Mouse (Mus musculus) liver, embryonic 13.5 days (tissue): Measurements from ENCODE around the gene Hils1. TPM values are rescaled to one million over a fixed set of nuclear protein-coding genes. Genes with fewer than 3 reads are reported as not detected.
A peak's percentile ranks its signal among the peaks of the same experiment; 100 is the strongest.
"Not testable (repeated sequence)": the region's sequence is repeated elsewhere in the genome, so short reads cannot be mapped to it uniquely, and the experiment has no call there.

Experiments
- ATAC-seq: fragments of 200-750 bp; cut with Nextera tagmentation; 2 replicates; pipeline ENCODE4 v1.8.0; 2017; ENCODE audit warnings: low read depth, mild to moderate bottlenecking, moderate number of reproducible peaks, moderate library complexity
- DNase-seq: peaks from one replicate; pipeline ENCODE4 v3.0.0; 2022
- H3K27ac ChIP-seq: fragments of 300-500 bp; sonication (generic); 2 replicates; pipeline ENCODE4 v1.5.1; 2015; ENCODE audit warnings: moderate library complexity, mild to moderate bottlenecking, inconsistent platforms
- H3K27me3 ChIP-seq: fragments of 300-500 bp; sonication (generic); 2 replicates; pipeline ENCODE4 v1.6.1; 2015; ENCODE audit warnings: mild to moderate bottlenecking, inconsistent platforms
- H3K36me3 ChIP-seq: fragments of 300-500 bp; sonication (generic); 2 replicates; pipeline ENCODE4 v1.6.1; 2015; ENCODE audit warnings: mild to moderate bottlenecking, inconsistent platforms
- H3K4me1 ChIP-seq: fragments of 300-500 bp; sonication (generic); replicated peaks from 2 replicates; pipeline ENCODE4 v1.6.1; 2015; ENCODE audit warnings: inconsistent platforms
- H3K4me2 ChIP-seq: fragments of 300-500 bp; sonication (generic); 2 replicates; pipeline ENCODE4 v1.6.1; 2015; ENCODE audit warnings: inconsistent platforms, mild to moderate bottlenecking, moderate library complexity
- H3K4me3 ChIP-seq: fragments of 300-500 bp; sonication (generic); replicated peaks from 2 replicates; pipeline ENCODE4 v1.5.1; 2015; ENCODE audit warnings: mild to moderate bottlenecking, inconsistent platforms
- H3K9ac ChIP-seq: fragments of 300-500 bp; sonication (generic); 2 replicates; pipeline ENCODE4 v1.6.1; 2015; ENCODE audit warnings: mild to moderate bottlenecking, inconsistent platforms
- H3K9me3 ChIP-seq: fragments of 300-500 bp; sonication (generic); replicated peaks from 2 replicates; pipeline ENCODE4 v1.6.1; 2016; ENCODE audit warnings: inconsistent platforms
- WGBS: fragments of 180-500 bp; shearing (Covaris S2); methylation state at CpG from one replicate; pipeline ENCODE4 v1.1.7; 2015; ENCODE audit not compliant: insufficient replicate concordance; 5-methylcytosine and 5-hydroxymethylcytosine counted together
- polyA plus RNA-seq: library from polyadenylated mRNA; unstranded; fragments of >200 nt; fragmentation: Nextera tagmentation; extraction: Ambion mirVana; gene quantifications from 2 replicates; pipeline ENCODE4 v1.2.1, GENCODE M21; 2015

Hils1 gene
- polyA plus RNA-seq, 1 experiment from 2014 or later: not detected

- Histone ChIP-seq H3K4me3 (peak overlapping the region; percentile 56), H3K36me3 (peaks cover 38% of the 10 kb centered on the region), H3K9me3 (no peaks in the 10 kb centered on the region), H3K4me2 (peak overlapping the region; percentile 75), H3K27ac (peak overlapping the region; percentile 100), H3K27me3 (peaks cover 3% of the 10 kb centered on the region; the same call in 1 of the 2 replicates), H3K4me1 (peaks cover 83% of the 10 kb centered on the region), H3K9ac (peak overlapping the region; percentile 70)
- WGBS: 2% methylated on average over 27 of the region's 27 CpGs
- ATAC-seq: peak; percentile 50
- peak; percentile 79 for DNase-seq
Observed at GRCm38 (mm10) chr11:95006525-95007219, 39.3 kb downstream of the Hils1 start.

GRCm38 (mm10) chr11:95007418-95007817 lies 40.0 kb downstream of the Hils1 start:
- Histone ChIP-seq H3K4me3 (peak overlapping the region; percentile 56), H3K4me2 (peak overlapping the region; percentile 75), H3K36me3 (peaks cover 31% of the 10 kb centered on the region), H3K27me3 (peaks cover 3% of the 10 kb centered on the region; the same call in 1 of the 2 replicates), H3K9ac (peak overlapping the region; percentile 70), H3K27ac (peak overlapping the region; percentile 100), H3K9me3 (no peaks in the 10 kb centered on the region), H3K4me1 (peaks cover 80% of the 10 kb centered on the region)
- DNase-seq (no peak), ATAC-seq (no peak)
- WGBS: 9% methylated on average over 3 of the region's 3 CpGs

GRCm38 (mm10) chr11:95008661-95009628 lies 41.6 kb downstream of the Hils1 start:
- H3K27me3 ChIP-seq: peaks cover 3% of the 10 kb centered on the region; the same call in 1 of the 2 replicates
- no peak for DNase-seq
- peaks cover 30% of the 10 kb centered on the region for H3K36me3 ChIP-seq
- H3K4me1 ChIP-seq: peaks cover 79% of the 10 kb centered on the region
- no peaks in the 10 kb centered on the region for H3K9me3 ChIP-seq
- H3K9ac ChIP-seq: peak overlapping the region; percentile 99
- peak overlapping the region; percentile 89 for H3K4me3 ChIP-seq
- WGBS: 30% methylated on average over 15 of the region's 15 CpGs
- ATAC-seq: no peak
- H3K27ac ChIP-seq: peak overlapping the region; percentile 100
- peak overlapping the region; percentile 83 for H3K4me2 ChIP-seq

GRCm38 (mm10) chr11:95009629-95010014 lies 42.2 kb downstream of the Hils1 start, which contains the start of gene Samd14:
Gene Samd14 (plus strand): TSS chr11:95009879.
- peaks cover 3% of the 10 kb centered on the region; the same call in 1 of the 2 replicates for H3K27me3 ChIP-seq
- H3K9me3 ChIP-seq: no peaks in the 10 kb centered on the region
- 0% methylated on average over 32 of the region's 32 CpGs for WGBS
- H3K36me3 ChIP-seq: peaks cover 34% of the 10 kb centered on the region
- H3K27ac ChIP-seq: peak within 1 kb of the TSS; percentile 100
- peak; percentile 67 for DNase-seq
- ATAC-seq: peak; percentile 20
- peak within 1 kb of the TSS; percentile 83 for H3K4me2 ChIP-seq
- H3K4me3 ChIP-seq: peak within 1 kb of the TSS; percentile 89
- H3K4me1 ChIP-seq: peaks cover 79% of the 10 kb centered on the region
- peak within 1 kb of the TSS; percentile 99 for H3K9ac ChIP-seq

GRCm38 (mm10) chr11:95010141-95010739 lies 42.8 kb downstream of the Hils1 start:
- peak overlapping the region; percentile 89 for H3K4me3 ChIP-seq
- H3K36me3 ChIP-seq: peaks cover 34% of the 10 kb centered on the region
- peaks cover 79% of the 10 kb centered on the region for H3K4me1 ChIP-seq

GRCm38 (mm10) chr11:95010841-95011403 lies 43.5 kb downstream of the Hils1 start:
- not testable (repeated sequence) for DNase-seq, H3K9me3 ChIP-seq, ATAC-seq, H3K27me3 ChIP-seq
- peak overlapping the region; percentile 99 for H3K9ac ChIP-seq
- H3K36me3 ChIP-seq: peaks cover 34% of the 10 kb centered on the region
- peaks cover 79% of the 10 kb centered on the region for H3K4me1 ChIP-seq
- peak overlapping the region; percentile 100 for H3K27ac ChIP-seq
- H3K4me3 ChIP-seq: peak overlapping the region; percentile 89
- peak overlapping the region; percentile 83 for H3K4me2 ChIP-seq
- WGBS: 1% methylated on average over 4 of the region's 4 CpGs

More at GRCm38 (mm10) chr11:95010141-95010739, 42.8 kb downstream of the Hils1 start:
- H3K9me3 ChIP-seq: no peaks in the 10 kb centered on the region
- H3K27ac ChIP-seq: peak overlapping the region; percentile 100
- 0% methylated on average over 32 of the region's 40 CpGs for WGBS
- H3K9ac ChIP-seq: peak overlapping the region; percentile 99
- DNase-seq (no peak), ATAC-seq (no peak)
- H3K27me3 ChIP-seq: peaks cover 3% of the 10 kb centered on the region; the same call in 1 of the 2 replicates
- peak overlapping the region; percentile 83 for H3K4me2 ChIP-seq

GRCm38 (mm10) chr11:95011416-95011815 lies 44.0 kb downstream of the Hils1 start:
- peak overlapping the region; percentile 83 for H3K4me2 ChIP-seq
- no peak for ATAC-seq
- H3K36me3 ChIP-seq: peaks cover 37% of the 10 kb centered on the region
- peaks cover 3% of the 10 kb centered on the region; the same call in 1 of the 2 replicates for H3K27me3 ChIP-seq
- 0% methylated on average over 1 of the region's 1 CpGs for WGBS
- peak overlapping the region; percentile 99 for H3K9ac ChIP-seq
- no peak for DNase-seq
- H3K4me3 ChIP-seq: peak overlapping the region; percentile 89
- peak overlapping the region; percentile 100 for H3K27ac ChIP-seq
- peaks cover 79% of the 10 kb centered on the region for H3K4me1 ChIP-seq
- H3K9me3 ChIP-seq: no peaks in the 10 kb centered on the region

- H3K4me1 ChIP-seq: peaks cover 78% of the 10 kb centered on the region
- DNase-seq (peak; percentile 90), ATAC-seq (peak; percentile 97)
- H3K27ac ChIP-seq: peak overlapping the region; percentile 100
- H3K9me3 ChIP-seq: no peaks in the 10 kb centered on the region
- peaks cover 3% of the 10 kb centered on the region; the same call in 1 of the 2 replicates for H3K27me3 ChIP-seq
- H3K4me3 ChIP-seq: peak overlapping the region; percentile 89
- peak overlapping the region; percentile 99 for H3K9ac ChIP-seq
- peak overlapping the region; percentile 83 for H3K4me2 ChIP-seq
- H3K36me3 ChIP-seq: peaks cover 44% of the 10 kb centered on the region
- 6% methylated on average over 3 of the region's 3 CpGs for WGBS
Observed at GRCm38 (mm10) chr11:95012075-95012474, 44.7 kb downstream of the Hils1 start.

GRCm38 (mm10) chr11:95012487-95012886 lies 45.1 kb downstream of the Hils1 start:
- 16% methylated on average over 3 of the region's 3 CpGs for WGBS
- peaks cover 3% of the 10 kb centered on the region; the same call in 1 of the 2 replicates for H3K27me3 ChIP-seq
- H3K27ac ChIP-seq: peak overlapping the region; percentile 100
- H3K4me3 ChIP-seq: peak overlapping the region; percentile 89
- peaks cover 78% of the 10 kb centered on the region for H3K4me1 ChIP-seq
- peak overlapping the region; percentile 78 for H3K9ac ChIP-seq
- H3K4me2 ChIP-seq: peak overlapping the region; percentile 83
- peaks cover 48% of the 10 kb centered on the region for H3K36me3 ChIP-seq
- ATAC-seq: no peak
- no peaks in the 10 kb centered on the region for H3K9me3 ChIP-seq
- DNase-seq: no peak

GRCm38 (mm10) chr11:95015484-95015883 lies 48.1 kb downstream of the Hils1 start:
- DNase-seq (no peak), ATAC-seq (no peak)
- Histone ChIP-seq H3K9me3 (no peaks in the 10 kb centered on the region), H3K36me3 (peaks cover 77% of the 10 kb centered on the region), H3K27me3 (peaks cover 21% of the 10 kb centered on the region), H3K4me3 (0 out of 2 replicates have a peak overlapping the region, but pooled peaks have one; percentile 13), H3K9ac (peak overlapping the region; percentile 60), H3K4me2 (peak overlapping the region; percentile 83), H3K27ac (peak overlapping the region; percentile 77), H3K4me1 (peaks cover 79% of the 10 kb centered on the region)
- 79% methylated on average over 3 of the region's 3 CpGs for WGBS
